Mouse (Mus musculus) cerebellum, adult 2 months (tissue): ENCODE results near the gene Pold1.

Experiments
- CTCF ChIP-seq: fragments of 200-500 bp; IDR thresholded peaks from 2 replicates; pipeline ENCODE4 v1.5.1; 2011; ENCODE audit warnings: low read depth, mild to moderate bottlenecking, control low read depth, low read length, moderate library complexity, borderline replicate concordance; ENCODE audit not compliant: insufficient read depth
- POLR2A ChIP-seq: fragments of 200-500 bp; IDR thresholded peaks from 2 replicates; pipeline ENCODE4 v1.6.1; 2011; ENCODE audit warnings: low read length, control low read depth, borderline replicate concordance; ENCODE audit not compliant: insufficient read depth

DNA sequence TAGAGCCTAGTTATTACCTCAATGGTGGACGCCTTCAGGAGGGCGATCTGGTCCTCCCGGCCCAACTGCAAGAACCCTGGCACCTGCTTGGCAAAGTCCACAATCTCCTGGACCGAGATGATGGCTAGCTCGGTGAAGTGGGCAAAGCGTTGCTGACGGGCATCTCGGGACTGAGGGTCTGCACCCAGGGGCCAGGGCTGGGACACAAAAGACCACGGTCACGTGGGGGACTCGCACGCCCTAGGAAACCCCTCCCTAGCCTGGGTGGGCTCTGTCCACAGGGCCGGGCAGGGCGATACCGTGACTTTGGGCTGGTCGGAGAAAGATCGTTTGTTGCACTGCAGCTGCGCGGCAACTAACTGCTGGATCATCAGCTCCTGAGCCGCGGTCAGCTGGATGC, 2.7 kb upstream of the Pold1 start:
- TF ChIP-seq POLR2A (no peak), CTCF (no peak)
